Mouse (Mus musculus) spleen, adult 2 months (tissue): ENCODE measurements around the gene Pnkd. TPM values are rescaled to one million over a fixed set of nuclear protein-coding genes. Genes with fewer than 3 reads are reported as not detected.
"Not testable (repeated sequence)": the region's sequence is repeated elsewhere in the genome, so short reads cannot be mapped to it uniquely, and the experiment has no call there.

Experiments used
- DNase-seq, 2 experiments: peaks; one replicate each; pipeline versions ENCODE4 v3.0.0 to v3.0.0-alpha.2; 2012 to 2021; ENCODE audit warnings: low spot score in 2 of 2, low read depth in 1 of 2
- H3K27ac ChIP-seq: fragments of 200-500 bp; 2 replicates; pipeline ENCODE4 v1.5.1; 2012; ENCODE audit warnings: low read length, inconsistent platforms; ENCODE audit not compliant: insufficient read depth
- H3K27me3 ChIP-seq: fragments of 200-500 bp; 2 replicates; pipeline ENCODE4 v1.6.1; 2012; ENCODE audit warnings: mild to moderate bottlenecking, moderate library complexity, low read length, inconsistent platforms; ENCODE audit not compliant: control insufficient read depth, insufficient read depth
- H3K36me3 ChIP-seq: fragments of 200-500 bp; 2 replicates; pipeline ENCODE4 v1.6.1; 2012; ENCODE audit warnings: mild to moderate bottlenecking, low read length, inconsistent platforms; ENCODE audit not compliant: control insufficient read depth, insufficient read depth
- H3K4me1 ChIP-seq: fragments of 200-500 bp; 2 replicates; pipeline ENCODE4 v1.6.1; 2011; ENCODE audit warnings: inconsistent platforms; ENCODE audit not compliant: control insufficient read depth, insufficient read depth, insufficient read length
- H3K4me3 ChIP-seq: fragments of 200-500 bp; 2 replicates; pipeline ENCODE4 v1.5.1; 2011; ENCODE audit warnings: mild to moderate bottlenecking, inconsistent platforms; ENCODE audit not compliant: insufficient read depth, insufficient read length; ENCODE audit errors: extremely low read depth
- CTCF ChIP-seq: fragments of 200-500 bp; IDR thresholded peaks from 2 replicates; pipeline ENCODE4 v1.5.1; 2011; ENCODE audit warnings: mild to moderate bottlenecking, inconsistent platforms; ENCODE audit not compliant: insufficient read depth, insufficient read length, insufficient replicate concordance; ENCODE audit errors: extremely low read depth
- POLR2A ChIP-seq: fragments of 200-500 bp; IDR thresholded peaks from 2 replicates; pipeline ENCODE4 v1.6.1; 2011; ENCODE audit warnings: low read depth, low read length, inconsistent platforms
- WGBS: fragments of 180-500 bp; shearing (Covaris S2); methylation state at CpG from one replicate; pipeline ENCODE4 v1.1.7; 2018; 5-methylcytosine and 5-hydroxymethylcytosine counted together
- polyA plus RNA-seq: library from polyadenylated mRNA; depleted of rRNA; stranded (reverse); fragments of >200 nt; gene quantifications from 2 replicates; pipeline ENCODE4 v1.2.3, GENCODE M21; 2012

Pnkd gene
- polyA plus RNA-seq, 1 experiment, result 33.8 TPM

- DNase-seq, result no peak
- WGBS, result 83% methylated on average over 3 of the region's 3 CpGs
- Histone ChIP-seq H3K27me3 (no peaks in the 10 kb centered on the region), H3K36me3 (no peaks in the 10 kb centered on the region), H3K27ac (no peak overlapping the region), H3K4me3 (no peak overlapping the region), H3K4me1 (no peaks in the 10 kb centered on the region)
- TF ChIP-seq POLR2A, result no peak
- TF ChIP-seq CTCF, result no peak
These were observed 36.7 kb downstream of the Pnkd start for GRCm38 (mm10) chr1:74321396-74321795.

DNA sequence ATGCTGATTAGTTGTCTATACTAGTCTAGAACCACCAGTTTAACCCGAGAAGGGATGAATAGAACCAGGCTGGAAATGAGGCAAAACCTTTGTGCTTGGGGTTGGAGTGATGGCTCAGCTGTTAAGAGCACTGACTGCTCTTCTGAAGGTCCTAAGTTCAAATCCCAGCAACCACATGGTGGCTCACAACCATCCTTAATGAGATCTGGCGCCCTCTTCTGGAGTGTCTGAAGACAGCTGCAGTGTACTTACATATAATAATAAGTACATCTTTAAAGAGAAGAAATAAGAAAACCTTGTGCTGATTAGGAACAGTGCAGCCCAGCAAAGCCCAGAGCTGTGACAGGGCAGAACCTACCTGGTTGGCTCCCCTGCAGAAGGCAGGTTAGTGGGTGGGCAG, 42.2 kb downstream of the Pnkd start:
- H3K36me3 ChIP-seq, H3K4me3 ChIP-seq, H3K27me3 ChIP-seq, H3K27ac ChIP-seq, DNase-seq, H3K4me1 ChIP-seq: not testable (repeated sequence)
- 84% methylated on average over 2 of the region's 2 CpGs for WGBS

GRCm38 (mm10) chr1:74329899-74330431, 45.2 kb downstream of the Pnkd start:
- no peak for DNase-seq
- Histone ChIP-seq H3K4me1 (no peaks in the 10 kb centered on the region; the same call in 1 of the 2 replicates), H3K36me3 (no peaks in the 10 kb centered on the region), H3K27me3 (no peaks in the 10 kb centered on the region), H3K4me3 (no peak overlapping the region), H3K27ac (no peak overlapping the region)
- TF ChIP-seq POLR2A (no peak), CTCF (no peak)
- WGBS, result 90% methylated on average over 7 of the region's 7 CpGs

GRCm38 (mm10) chr1:74331046-74331681, 46.4 kb downstream of the Pnkd start:
- Histone ChIP-seq H3K36me3 (no peaks in the 10 kb centered on the region), H3K27ac (no peak overlapping the region), H3K4me1 (no peaks in the 10 kb centered on the region; the same call in 1 of the 2 replicates), H3K4me3 (no peak overlapping the region), H3K27me3 (no peaks in the 10 kb centered on the region)
- no peak for DNase-seq
- TF ChIP-seq POLR2A (no peak), CTCF (no peak)
- 33% methylated on average over 4 of the region's 4 CpGs for WGBS

- TF ChIP-seq POLR2A, result no peak
- TF ChIP-seq CTCF, result no peak
- Histone ChIP-seq H3K27ac (no peak overlapping the region), H3K4me1 (no peaks in the 10 kb centered on the region; the same call in 1 of the 2 replicates), H3K36me3 (no peaks in the 10 kb centered on the region), H3K27me3 (no peaks in the 10 kb centered on the region), H3K4me3 (peak overlapping the region; percentile 56)
- under 1% methylated on average over 33 of the region's 36 CpGs for WGBS
- peak; percentile 90 to 91 for DNase-seq
These were observed 47.6 kb downstream of the Pnkd start for GRCm38 (mm10) chr1:74332241-74332763.

DNA sequence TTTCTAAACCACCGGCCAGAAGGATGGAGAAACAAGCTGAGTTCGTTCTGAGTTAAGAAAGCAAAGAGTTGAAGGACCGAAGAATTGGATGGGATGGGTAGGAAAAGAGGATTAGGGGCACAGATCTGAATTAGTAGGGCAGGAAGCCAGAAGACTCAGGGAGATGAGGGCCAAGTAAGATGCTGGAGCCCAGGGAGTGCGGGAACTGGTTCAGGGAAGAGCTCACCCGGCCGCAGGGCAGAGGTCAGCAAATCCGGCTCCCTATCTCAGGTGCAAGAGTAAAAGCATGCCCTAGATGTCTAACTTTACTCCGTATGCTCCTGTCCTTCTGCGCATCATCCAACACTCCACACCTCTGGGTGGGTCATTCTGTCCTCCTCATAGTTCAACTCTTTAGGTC, 48.2 kb downstream of the Pnkd start:
- Histone ChIP-seq H3K27me3 (no peaks in the 10 kb centered on the region), H3K27ac (no peak overlapping the region), H3K4me3 (peak overlapping the region; percentile 56), H3K36me3 (no peaks in the 10 kb centered on the region), H3K4me1 (no peaks in the 10 kb centered on the region; the same call in 1 of the 2 replicates)
- TF ChIP-seq POLR2A (no peak), CTCF (no peak)
- no peak for DNase-seq
- WGBS, result 17% methylated on average over 9 of the region's 9 CpGs

- no peaks in the 10 kb centered on the region; the same call in 1 of the 2 replicates for H3K4me1 ChIP-seq
- no peak for TF ChIP-seq POLR2A
- TF ChIP-seq CTCF, result no peak
- H3K27me3 ChIP-seq, result no peaks in the 10 kb centered on the region
- DNase-seq, result no peak
- no peak overlapping the region for H3K4me3 ChIP-seq
- WGBS, result 89% methylated on average over 3 of the region's 3 CpGs
- H3K36me3 ChIP-seq, result no peaks in the 10 kb centered on the region
- H3K27ac ChIP-seq, result no peak overlapping the region
These were observed 49.9 kb downstream of the Pnkd start for GRCm38 (mm10) chr1:74334607-74335006.
